Mouse (Mus musculus) central nervous system, embryonic 14 days (tissue): ENCODE results near the gene Fem1b. TPM values are rescaled to one million over a fixed set of nuclear protein-coding genes. Genes with fewer than 3 reads are reported as not detected.

ENCODE experiments used
- polyA plus RNA-seq: library from polyadenylated mRNA; depleted of rRNA; stranded (reverse); fragments of >200 nt; gene quantifications from 2 replicates; pipeline ENCODE4 v1.2.3, GENCODE M21; 2012; rRNA removed

Fem1b gene
- 46.4 and 48.6 TPM in 2 replicates for polyA plus RNA-seq

GRCm38 (mm10) chr9:62811516-62812121 is at the start of gene Fem1b:
Gene Fem1b, minus strand, starts transcription at chr9:62811934.

GRCm38 (mm10) chr9:62857719-62858261 is 46.1 kb upstream of the Fem1b start, which contains the start of gene Calml4:
Gene Calml4, plus strand, starts transcription at chr9:62858080.

GRCm38 (mm10) chr9:62838506-62839171 is 26.9 kb upstream of the Fem1b start, which contains the start of gene Cln6:
Gene Cln6, plus strand, starts transcription at chr9:62838785.

Other genes with a start within 250 kb of the Fem1b start
- gene Itga11, start 134.1 kb downstream of the Fem1b start, polyA plus RNA-seq: 3.2 and 4.6 TPM in 2 replicates
- 10.8 and 16.7 TPM in 2 replicates for gene Cln6, start 26.9 kb upstream of the Fem1b start, polyA plus RNA-seq
- gene Calml4, start 46.1 kb upstream of the Fem1b start, polyA plus RNA-seq: 9.2 and 9.9 TPM in 2 replicates
- gene Pias1, start 176.0 kb upstream of the Fem1b start, polyA plus RNA-seq: 28.9 and 30.9 TPM in 2 replicates